Mouse (Mus musculus) cerebellum, adult 2 months (tissue): ENCODE measurements around the gene Zswim1. TPM values are rescaled to one million over a fixed set of nuclear protein-coding genes. Genes with fewer than 3 reads are reported as not detected.
A peak's percentile ranks its signal among the peaks of the same experiment; 100 is the strongest.
"Not testable (repeated sequence)": the region's sequence is repeated elsewhere in the genome, so short reads cannot be mapped to it uniquely, and the experiment has no call there.

Experiments
- DNase-seq, 2 experiments: peaks; one replicate each; pipeline ENCODE4 v3.0.0; 2021
- H3K27ac ChIP-seq: fragments of 200-500 bp; 2 replicates; pipeline ENCODE4 v1.5.1; 2012; ENCODE audit warnings: low read length, control low read depth, inconsistent platforms; ENCODE audit not compliant: insufficient read depth
- H3K27me3 ChIP-seq: fragments of 200-500 bp; 2 replicates; pipeline ENCODE4 v1.6.1; 2012; ENCODE audit warnings: inconsistent platforms, mild to moderate bottlenecking, low read length, moderate library complexity; ENCODE audit not compliant: control insufficient read depth, insufficient read depth
- H3K4me1 ChIP-seq: fragments of 200-500 bp; 2 replicates; pipeline ENCODE4 v1.6.1; 2011; ENCODE audit warnings: low read length; ENCODE audit not compliant: control insufficient read depth, insufficient read depth
- H3K4me3 ChIP-seq: fragments of 200-500 bp; replicated peaks from 2 replicates; pipeline ENCODE3; 2011; ENCODE audit warnings: mild to moderate bottlenecking, low read depth, low read length, control low read depth; ENCODE audit not compliant: insufficient read depth
- CTCF ChIP-seq: fragments of 200-500 bp; IDR thresholded peaks from 2 replicates; pipeline ENCODE4 v1.5.1; 2011; ENCODE audit warnings: low read depth, mild to moderate bottlenecking, control low read depth, low read length, moderate library complexity, borderline replicate concordance; ENCODE audit not compliant: insufficient read depth
- POLR2A ChIP-seq: fragments of 200-500 bp; IDR thresholded peaks from 2 replicates; pipeline ENCODE4 v1.6.1; 2011; ENCODE audit warnings: low read length, control low read depth, borderline replicate concordance; ENCODE audit not compliant: insufficient read depth
- WGBS: fragments of 180-500 bp; shearing (Covaris S2); methylation state at CpG from one replicate; pipeline ENCODE4 v1.1.7; 2018; 5-methylcytosine and 5-hydroxymethylcytosine counted together
- polyA plus RNA-seq: library from polyadenylated mRNA; depleted of rRNA; stranded (reverse); fragments of >200 nt; gene quantifications from 2 replicates; pipeline ENCODE4 v1.2.3, GENCODE M21; 2012

Zswim1 gene
- polyA plus RNA-seq, 1 experiment = 20.0 TPM

DNA sequence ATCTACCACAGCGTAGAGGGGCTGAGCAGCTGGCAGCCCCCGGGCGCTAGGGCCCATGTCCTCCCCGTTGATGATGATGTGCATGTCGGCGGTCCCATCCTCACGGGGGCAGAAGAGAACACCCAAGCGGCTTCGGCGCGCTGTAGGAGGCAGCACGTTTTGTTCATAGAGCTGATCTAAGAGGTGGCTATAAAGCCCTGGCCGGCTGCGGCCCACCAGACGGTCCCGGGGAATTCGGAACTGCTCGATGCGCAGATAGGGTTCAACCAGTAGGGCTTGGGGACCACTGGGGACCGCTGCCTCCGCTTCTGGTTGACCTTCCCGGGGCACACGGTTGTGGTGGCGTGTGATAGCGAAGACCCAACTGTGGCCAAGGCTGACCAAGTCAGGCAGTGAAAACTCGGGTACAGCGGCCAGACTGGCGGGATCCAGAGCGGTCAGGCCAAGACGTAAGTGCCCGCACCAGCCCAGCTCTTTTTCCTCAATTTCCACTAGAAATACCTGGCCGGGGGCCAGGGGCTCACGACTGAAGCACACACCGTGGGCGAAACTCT, 10.3 kb downstream of the Zswim1 start, which contains the start of gene Ctsa:
Gene Ctsa (plus strand): TSS at position 126 of the 554 bp plus-strand sequence.
- WGBS = under 1% methylated on average over 35 of the region's 35 CpGs
- peak within 1 kb of the TSS; percentile 84 for H3K4me3 ChIP-seq
- peak; percentile 78 to 81 for DNase-seq
- TF ChIP-seq POLR2A (no peak), CTCF (peak; percentile 45; the same call in 1 of the 2 replicates)
- peaks cover 3% of the 10 kb centered on the region; the same call in 1 of the 2 replicates for H3K4me1 ChIP-seq
- peak within 1 kb of the TSS; percentile 75 for H3K27ac ChIP-seq
- no peaks in the 10 kb centered on the region for H3K27me3 ChIP-seq

- Histone ChIP-seq H3K27me3 (no peaks in the 10 kb centered on the region), H3K4me3 (peak within 1 kb of the TSS; percentile 84), H3K27ac (peak within 1 kb of the TSS; percentile 75), H3K4me1 (peaks cover 3% of the 10 kb centered on the region; the same call in 1 of the 2 replicates)
- TF ChIP-seq CTCF (no peak), POLR2A (peak; percentile 71; the same call in 1 of the 2 replicates)
- DNase-seq = peak; percentile 91 to 92
- under 1% methylated on average over 31 of the region's 31 CpGs for WGBS
Observed at GRCm38 (mm10) chr2:164833314-164833959, 11.0 kb downstream of the Zswim1 start, which contains the start of gene Neurl2. Gene Neurl2, minus strand, starts transcription at chr2:164833456.

DNA sequence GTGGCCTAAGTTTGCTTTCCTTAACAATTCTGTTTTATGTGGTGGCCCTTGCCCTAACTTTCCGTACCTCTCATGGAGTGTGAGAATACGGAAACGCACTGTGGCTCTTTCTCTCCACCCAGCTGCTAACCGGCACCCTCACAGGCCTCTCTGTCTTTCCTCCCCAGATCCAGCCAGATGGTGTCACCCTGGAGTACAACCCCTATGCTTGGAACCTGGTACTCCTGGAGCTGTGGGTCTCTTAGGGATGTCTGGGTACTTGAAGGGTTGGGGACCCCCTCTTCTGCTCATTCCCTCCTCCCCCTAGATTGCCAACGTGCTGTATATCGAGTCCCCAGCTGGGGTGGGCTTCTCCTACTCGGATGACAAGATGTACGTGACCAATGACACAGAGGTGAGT, 12.0 kb downstream of the Zswim1 start:
- TF ChIP-seq POLR2A (no peak), CTCF (no peak)
- DNase-seq = peak in 1 of 2 experiments; percentile 47
- peak overlapping the region; percentile 84 for H3K4me3 ChIP-seq
- no peaks in the 10 kb centered on the region for H3K27me3 ChIP-seq
- WGBS = 20% methylated on average over 8 of the region's 8 CpGs
- H3K4me1 ChIP-seq = peaks cover 3% of the 10 kb centered on the region; the same call in 1 of the 2 replicates
- H3K27ac ChIP-seq = no peak overlapping the region

GRCm38 (mm10) chr2:164835164-164835563, 12.7 kb downstream of the Zswim1 start:
- TF ChIP-seq POLR2A (no peak), CTCF (no peak)
- 81% methylated on average over 4 of the region's 4 CpGs for WGBS
- Histone ChIP-seq H3K4me3 (peak overlapping the region; percentile 84), H3K27ac (no peak overlapping the region), H3K27me3 (no peaks in the 10 kb centered on the region), H3K4me1 (peaks cover 3% of the 10 kb centered on the region; the same call in 1 of the 2 replicates)
- DNase-seq = no peak

GRCm38 (mm10) chr2:164845782-164846181, 23.3 kb downstream of the Zswim1 start:
- no peak for DNase-seq
- no peak for TF ChIP-seq POLR2A
- TF ChIP-seq CTCF = no peak
- H3K27ac ChIP-seq = no peak overlapping the region
- no peaks in the 10 kb centered on the region for H3K4me1 ChIP-seq
- WGBS = 60% methylated on average over 3 of the region's 3 CpGs
- no peaks in the 10 kb centered on the region for H3K27me3 ChIP-seq
- H3K4me3 ChIP-seq = no peak overlapping the region

GRCm38 (mm10) chr2:164850061-164850460, 27.6 kb downstream of the Zswim1 start:
- no peak for TF ChIP-seq POLR2A
- no peak for TF ChIP-seq CTCF
- no peak for DNase-seq
- 91% methylated on average over 8 of the region's 8 CpGs for WGBS
- H3K27me3 ChIP-seq = no peaks in the 10 kb centered on the region
- H3K4me3 ChIP-seq = no peak overlapping the region
- H3K27ac ChIP-seq = no peak overlapping the region
- H3K4me1 ChIP-seq = no peaks in the 10 kb centered on the region

- not testable (repeated sequence) for DNase-seq, H3K27ac ChIP-seq, H3K27me3 ChIP-seq, H3K4me3 ChIP-seq, H3K4me1 ChIP-seq
- 91% methylated on average over 5 of the region's 5 CpGs for WGBS
Observed at GRCm38 (mm10) chr2:164855572-164855971, 33.1 kb downstream of the Zswim1 start.
